Mouse (Mus musculus): ENCODE data around the gene Mfng. TPM values are rescaled to one million over a fixed set of nuclear protein-coding genes. Genes with fewer than 3 reads are reported as not detected.

Gene Mfng
- polyA plus RNA-seq, 1 experiment from 2014 or later = 15.0 TPM

DNA sequence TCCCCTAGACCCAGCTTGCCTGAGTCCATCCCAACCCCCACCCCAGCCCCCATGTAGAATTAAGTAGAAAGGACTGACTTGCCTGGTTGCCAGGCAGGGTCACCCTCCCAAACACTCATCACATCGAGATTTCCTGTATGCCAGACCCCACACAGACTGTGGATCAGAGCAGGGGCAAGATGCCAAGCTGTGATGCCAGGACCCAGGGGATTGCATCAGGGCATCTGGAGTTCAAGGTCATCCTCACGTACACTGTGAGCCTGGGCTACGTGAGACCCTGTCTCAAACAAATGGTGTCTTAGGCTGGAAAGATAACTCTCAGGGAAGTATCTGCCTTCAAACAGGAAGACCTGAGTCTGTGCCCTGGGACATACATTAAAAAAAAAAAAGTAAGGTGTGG lies 66.6 kb downstream of the Mfng start:
- 53% methylated on average over 3 of the region's 3 CpGs for WGBS
- H3K9me3 ChIP-seq = no peaks in the 10 kb centered on the region
- no peaks in the 10 kb centered on the region for H3K36me3 ChIP-seq
- ATAC-seq (ENCODE audit: low FRiP score, low read depth) = no peak
- no peak overlapping the region for H3K4me2 ChIP-seq (replicated peaks)
- peaks cover 44% of the 10 kb centered on the region for H3K27me3 ChIP-seq
- H3K4me3 ChIP-seq = no peak overlapping the region
- H3K4me1 ChIP-seq = no peaks in the 10 kb centered on the region
- no peak overlapping the region for H3K27ac ChIP-seq
- H3K9ac ChIP-seq = no peak overlapping the region

Other genes with a start within 250 kb of the Mfng start
- 32.2 and 34.6 TPM in 2 replicates for gene C1qtnf6, start 242.1 kb downstream of the Mfng start, polyA plus RNA-seq (2015; fragmentation: Nextera tagmentation; extraction: Ambion mirVana)
- gene Sstr3, start 228.8 kb downstream of the Mfng start, polyA plus RNA-seq (2015; fragmentation: Nextera tagmentation; extraction: Ambion mirVana) = not detected in 2 replicates
- gene Rac2, start 200.7 kb downstream of the Mfng start, polyA plus RNA-seq (2015; fragmentation: Nextera tagmentation; extraction: Ambion mirVana) = 11.3 and 12.5 TPM in 2 replicates
- gene Cyth4, start 176.4 kb downstream of the Mfng start, polyA plus RNA-seq (2015; fragmentation: Nextera tagmentation; extraction: Ambion mirVana) = 8.0 and 8.7 TPM in 2 replicates
- gene Elfn2, start 54.7 kb downstream of the Mfng start, polyA plus RNA-seq (2015; fragmentation: Nextera tagmentation; extraction: Ambion mirVana) = 0.05 and 0.11 TPM in 2 replicates
- gene Card10, start 29.6 kb upstream of the Mfng start, polyA plus RNA-seq (2015; fragmentation: Nextera tagmentation; extraction: Ambion mirVana) = 3.0 TPM in 2 replicates
- 17.9 and 19.1 TPM in 2 replicates for gene Cdc42ep1, start 69.1 kb upstream of the Mfng start, polyA plus RNA-seq (2015; fragmentation: Nextera tagmentation; extraction: Ambion mirVana)
- 0.47 and 0.53 TPM in 2 replicates for gene Lgals2, start 82.1 kb upstream of the Mfng start, polyA plus RNA-seq (2015; fragmentation: Nextera tagmentation; extraction: Ambion mirVana)
- gene Gga1, start 103.7 kb upstream of the Mfng start, polyA plus RNA-seq (2015; fragmentation: Nextera tagmentation; extraction: Ambion mirVana) = 42.0 and 46.5 TPM in 2 replicates
- gene Gm49510, start 126.2 kb upstream of the Mfng start, polyA plus RNA-seq (2015; fragmentation: Nextera tagmentation; extraction: Ambion mirVana) = 0.34 and 0.71 TPM in 2 replicates
- 43.7 and 51.3 TPM in 2 replicates for gene Sh3bp1, start 126.3 kb upstream of the Mfng start, polyA plus RNA-seq (2015; fragmentation: Nextera tagmentation; extraction: Ambion mirVana)
- 19.1 and 20.3 TPM in 2 replicates for gene Pdxp, start 140.4 kb upstream of the Mfng start, polyA plus RNA-seq (2015; fragmentation: Nextera tagmentation; extraction: Ambion mirVana)
- 1,866 and 1,947 TPM in 2 replicates for gene Lgals1, start 153.2 kb upstream of the Mfng start, polyA plus RNA-seq (2015; fragmentation: Nextera tagmentation; extraction: Ambion mirVana)
- 55.7 and 60.0 TPM in 2 replicates for gene Nol12, start 161.5 kb upstream of the Mfng start, polyA plus RNA-seq (2015; fragmentation: Nextera tagmentation; extraction: Ambion mirVana)
- 42.0 and 50.2 TPM in 2 replicates for gene Triobp, start 174.2 kb upstream of the Mfng start, polyA plus RNA-seq (2015; fragmentation: Nextera tagmentation; extraction: Ambion mirVana)

Measured in limb, embryonic 13.5 days (tissue).